Mouse (Mus musculus) spleen, adult 18-20 months (tissue): ENCODE results near the gene Prr23a1.
"Not testable (repeated sequence)": the region's sequence is repeated elsewhere in the genome, so short reads cannot be mapped to it uniquely, and the experiment has no call there.

ENCODE experiments used
- DNase-seq, 2 experiments: peaks; one replicate each; pipeline ENCODE4 v3.0.0; 2022; ENCODE audit warnings: mixed read lengths in 2 of 2

Prr23a1 gene

DNA sequence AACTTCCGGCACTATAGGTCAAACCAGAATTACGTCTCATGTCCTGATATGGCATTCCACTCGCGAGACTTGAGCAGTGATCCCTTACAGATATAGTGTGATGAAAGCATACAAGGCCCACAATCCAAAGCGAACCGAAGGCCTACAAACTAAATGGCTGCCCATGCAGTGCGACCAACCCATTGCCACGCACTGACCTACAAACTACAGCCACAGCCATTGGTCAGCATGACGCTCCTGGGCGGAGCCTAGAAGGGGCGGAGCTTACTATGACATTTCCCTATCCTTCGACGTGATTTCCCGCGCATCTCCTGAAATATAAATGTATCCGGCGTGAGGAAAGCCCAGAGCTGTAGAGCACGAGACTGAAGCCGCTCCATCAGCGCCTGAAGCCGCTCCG lies at the start of gene Prr23a1:
Gene Prr23a1 (plus strand): TSS at position 387 of the 400 bp plus-strand sequence.
- DNase-seq = no peak

GRCm38 (mm10) chr9:98799021-98799420 lies 43.3 kb upstream of the Prr23a1 start:
- no peak for DNase-seq

DNA sequence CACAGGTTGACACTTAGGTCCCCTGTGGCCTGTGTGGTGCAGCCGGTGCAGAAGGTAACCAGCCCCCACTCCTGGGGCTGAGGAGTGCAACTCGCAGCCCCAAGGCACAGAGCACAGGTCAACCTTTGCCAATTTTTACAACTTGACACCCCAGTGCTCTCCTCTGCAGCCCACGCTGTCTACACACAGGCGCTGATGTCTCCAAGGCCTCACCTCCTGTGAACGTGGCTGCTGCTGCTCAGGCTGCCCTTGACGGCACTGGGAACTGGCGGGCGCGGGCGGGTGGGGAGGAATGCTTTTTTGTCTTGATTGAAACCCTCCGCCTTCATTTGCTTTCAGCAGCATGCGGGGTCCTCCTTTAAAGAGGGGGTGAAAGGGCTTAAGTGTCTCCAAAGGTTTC lies 38.3 kb upstream of the Prr23a1 start:
- DNase-seq = no peak

DNA sequence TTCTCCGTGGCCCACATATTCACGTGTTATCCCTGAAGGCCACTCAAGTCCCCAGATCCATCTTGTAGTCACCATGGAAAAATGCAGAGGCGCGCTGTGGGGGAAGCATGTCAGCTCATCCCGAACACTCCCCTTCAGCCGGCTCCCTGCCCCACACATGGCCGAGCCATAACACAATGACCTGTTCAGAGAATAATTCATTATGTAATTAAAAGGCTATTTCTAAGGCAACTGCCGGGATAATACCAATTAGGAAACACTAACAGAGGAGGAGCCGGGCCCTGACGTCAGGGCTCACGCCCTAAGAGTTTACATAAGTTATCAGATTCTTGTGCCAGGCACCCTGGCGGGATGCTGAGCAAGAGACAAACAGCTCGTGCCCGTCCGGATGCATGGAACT lies 36.8 kb upstream of the Prr23a1 start:
- no peak for DNase-seq

- DNase-seq = no peak
Measured at GRCm38 (mm10) chr9:98805934-98806333, 36.4 kb upstream of the Prr23a1 start.

DNA sequence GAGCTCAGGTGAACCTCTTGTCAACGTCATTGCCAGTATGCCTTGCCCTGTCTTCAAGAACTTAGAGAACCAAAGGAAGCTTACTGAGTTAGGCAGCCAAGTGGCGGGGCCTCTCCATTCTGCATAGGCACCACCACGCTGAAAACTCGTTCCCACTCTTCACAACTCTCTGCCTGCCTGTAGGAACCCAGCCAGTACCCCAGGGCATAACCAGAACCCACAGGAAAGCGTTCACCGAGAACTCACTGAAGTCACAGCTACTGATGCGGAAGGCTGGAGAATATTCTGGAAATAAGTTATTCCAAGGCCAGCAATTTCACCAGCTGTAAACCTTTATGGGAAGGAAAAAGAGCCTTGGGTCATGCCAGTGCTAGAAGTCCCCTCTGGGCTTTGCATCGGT lies 34.7 kb upstream of the Prr23a1 start:
- DNase-seq = no peak

DNA sequence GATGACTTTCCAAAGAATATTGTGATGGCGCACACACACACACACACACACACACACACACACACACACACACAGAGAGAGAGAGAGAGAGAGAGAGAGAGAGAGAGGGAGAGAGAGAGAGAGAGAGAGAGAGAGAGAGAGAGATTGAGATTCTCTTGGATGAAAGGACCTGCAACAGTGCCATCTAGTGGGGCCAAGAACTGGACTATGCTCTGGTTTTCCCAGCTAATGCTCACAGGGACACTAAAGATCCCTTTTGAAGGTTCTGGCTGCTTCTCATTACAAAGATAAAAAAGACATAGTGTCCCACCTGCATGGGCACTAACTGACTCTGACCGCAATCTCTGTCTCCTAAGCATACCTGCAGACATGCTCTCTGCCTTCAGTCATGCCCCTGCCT lies 32.8 kb upstream of the Prr23a1 start:
- not testable (repeated sequence) for DNase-seq

DNA sequence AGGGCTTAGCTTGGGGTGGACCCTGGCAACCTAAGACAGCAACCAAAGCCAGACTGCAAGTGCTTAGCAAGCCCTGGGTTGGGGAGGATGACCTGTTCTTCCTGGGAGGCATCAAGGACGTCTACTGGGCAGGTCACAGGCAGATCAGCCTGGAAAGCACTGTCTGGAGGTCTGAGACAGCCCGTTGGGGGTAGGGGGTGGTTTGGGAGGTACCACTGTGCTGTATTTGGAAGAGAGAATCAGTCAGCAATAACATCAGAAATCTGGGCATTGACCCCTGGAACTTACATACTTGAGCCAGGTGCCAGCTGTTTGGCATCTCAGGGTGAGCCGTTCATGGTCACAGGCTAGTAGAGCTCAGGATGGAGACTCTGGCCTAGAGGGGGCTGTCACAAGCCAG lies 26.2 kb upstream of the Prr23a1 start:
- no peak for DNase-seq

- no peak for DNase-seq
Measured at GRCm38 (mm10) chr9:98817592-98817991, 24.7 kb upstream of the Prr23a1 start.

DNA sequence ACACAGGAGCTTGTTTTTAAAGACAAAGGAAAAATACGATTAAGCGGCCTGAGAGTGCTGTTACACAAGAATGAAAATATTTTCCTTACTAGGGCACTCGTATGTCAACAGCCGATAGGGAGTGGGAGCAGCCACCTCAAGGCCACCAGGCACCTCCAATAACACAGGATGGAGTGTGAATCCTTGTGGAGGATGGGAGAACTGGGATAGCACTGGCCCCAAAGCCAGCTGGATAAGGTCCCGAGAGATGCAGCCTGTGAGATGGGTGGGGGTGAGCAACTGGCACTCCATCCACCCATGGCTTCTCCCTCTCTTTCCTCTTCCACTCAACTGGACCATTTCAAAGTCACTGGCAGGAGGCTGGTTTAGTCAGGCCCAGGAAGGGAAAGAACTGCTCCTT lies 23.3 kb upstream of the Prr23a1 start:
- no peak for DNase-seq

DNA sequence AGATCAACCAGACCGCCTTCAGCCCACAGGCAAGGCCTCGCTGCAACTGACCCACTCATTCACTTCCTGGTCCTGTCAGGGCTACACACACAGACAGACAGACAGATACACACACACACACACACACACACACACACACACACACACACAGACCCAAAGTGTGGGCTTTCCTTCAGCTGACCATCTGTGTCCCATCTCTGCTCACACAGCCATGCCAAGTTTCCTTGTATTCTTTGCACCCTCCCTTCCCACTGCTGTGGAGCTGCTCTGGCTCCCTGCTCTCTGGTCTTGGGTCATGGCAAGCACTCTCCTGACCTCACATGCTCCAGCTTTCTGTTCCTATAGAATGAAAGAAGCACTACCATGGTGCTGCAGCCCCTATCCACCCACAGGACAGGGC lies 22.8 kb upstream of the Prr23a1 start:
- DNase-seq = no peak

DNA sequence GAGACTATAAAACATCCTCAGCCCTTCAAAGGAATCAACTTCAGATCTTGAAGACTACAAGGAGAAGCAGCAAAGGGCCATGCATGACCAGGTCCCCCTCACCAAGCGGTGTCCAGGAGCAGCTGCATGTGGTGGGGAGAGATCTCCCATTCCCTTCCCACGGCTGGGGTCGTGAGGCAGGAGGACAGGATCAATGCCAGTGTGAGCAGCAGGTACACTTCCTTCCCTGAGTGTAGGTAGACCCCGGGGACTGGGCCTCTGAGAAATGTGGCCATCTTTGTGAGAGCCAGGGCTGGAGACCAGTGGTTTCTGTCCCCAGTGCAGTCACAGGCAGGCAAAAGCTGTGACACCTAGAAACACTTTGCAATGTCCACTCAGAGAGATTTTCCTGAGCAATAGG lies 21.8 kb upstream of the Prr23a1 start:
- no peak for DNase-seq

DNA sequence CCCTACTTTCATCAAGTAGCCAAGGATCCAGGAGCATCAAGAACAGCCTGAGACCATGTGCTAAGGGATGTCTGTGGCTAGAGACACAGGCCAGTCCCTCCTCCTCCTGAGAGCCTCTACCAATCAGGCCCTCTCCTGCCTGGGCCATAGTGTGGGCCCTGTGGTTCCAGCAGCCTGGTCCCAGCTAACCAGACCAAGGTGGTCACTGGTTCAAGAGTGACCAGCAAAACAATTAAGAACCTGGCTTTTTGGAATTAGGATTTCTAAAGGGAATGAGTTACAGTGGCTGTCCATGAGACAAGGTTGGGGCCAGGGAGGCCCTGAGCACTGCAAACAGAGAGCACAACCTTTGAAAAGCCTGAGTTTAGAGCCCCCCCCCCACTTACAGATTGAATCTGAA lies 21.2 kb upstream of the Prr23a1 start:
- no peak for DNase-seq

DNA sequence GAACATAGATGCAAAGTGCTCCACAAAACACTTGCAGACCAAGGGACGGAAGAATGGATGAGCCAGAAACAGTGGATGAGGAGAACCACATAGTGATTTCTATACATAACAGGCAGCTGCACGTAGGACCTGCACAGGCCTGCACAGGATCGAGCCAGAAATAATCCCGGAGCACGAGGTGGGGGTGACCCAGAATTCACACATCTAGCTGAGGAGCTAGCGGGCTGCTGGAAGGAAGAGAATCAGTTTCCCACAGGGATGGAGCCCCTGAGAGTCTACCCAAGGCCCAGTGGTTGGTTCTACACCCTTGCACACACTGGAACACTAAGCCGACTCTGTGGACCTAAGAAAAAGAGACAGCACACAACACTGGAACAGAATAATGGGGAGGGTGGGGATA lies 18.5 kb upstream of the Prr23a1 start:
- no peak for DNase-seq

DNA sequence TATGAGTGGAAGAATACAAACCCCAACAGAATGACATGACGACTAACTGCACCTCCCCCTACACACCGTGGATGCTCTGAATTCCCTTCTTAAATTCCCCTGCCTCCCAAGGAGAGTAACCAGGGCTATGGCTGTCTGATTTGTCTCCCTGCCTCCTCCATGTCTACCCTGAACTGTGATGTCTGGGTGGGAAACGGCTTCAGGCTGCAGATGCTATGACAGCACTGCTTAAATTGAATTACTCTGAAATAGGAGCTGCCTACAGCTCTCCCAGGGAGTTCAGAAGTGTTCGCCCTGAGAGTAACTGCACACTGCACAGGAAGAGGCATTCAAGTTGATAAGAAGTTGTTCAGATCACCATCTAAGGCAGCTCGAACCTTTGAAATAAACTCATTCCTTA lies 12.8 kb upstream of the Prr23a1 start:
- no peak for DNase-seq

DNA sequence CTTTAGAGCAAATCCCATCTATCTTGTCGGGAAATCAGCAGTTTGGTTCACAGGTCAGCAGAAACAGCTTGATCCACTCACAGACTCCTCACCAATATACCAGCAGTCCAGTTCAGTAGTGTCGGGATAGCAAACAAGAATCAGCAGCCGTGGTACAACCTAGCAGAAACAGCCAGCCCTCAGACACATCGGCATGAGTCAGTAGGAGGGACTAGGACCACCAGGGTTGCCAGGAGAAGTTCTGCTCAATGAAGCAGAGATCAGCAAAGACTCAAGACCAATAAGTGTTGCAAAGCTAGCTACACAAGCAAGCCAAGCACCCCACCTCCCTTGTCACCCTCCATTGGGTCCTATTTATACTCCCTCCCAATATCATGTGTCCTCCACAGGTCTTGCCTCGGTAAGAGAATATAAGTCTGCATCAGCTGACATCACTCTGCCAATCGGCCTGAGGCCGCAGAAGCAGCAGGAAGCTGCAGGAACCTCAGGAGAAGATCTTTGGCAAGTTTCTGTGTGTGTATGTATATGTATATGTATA lies 4.7 kb upstream of the Prr23a1 start:
- DNase-seq = no peak

DNA sequence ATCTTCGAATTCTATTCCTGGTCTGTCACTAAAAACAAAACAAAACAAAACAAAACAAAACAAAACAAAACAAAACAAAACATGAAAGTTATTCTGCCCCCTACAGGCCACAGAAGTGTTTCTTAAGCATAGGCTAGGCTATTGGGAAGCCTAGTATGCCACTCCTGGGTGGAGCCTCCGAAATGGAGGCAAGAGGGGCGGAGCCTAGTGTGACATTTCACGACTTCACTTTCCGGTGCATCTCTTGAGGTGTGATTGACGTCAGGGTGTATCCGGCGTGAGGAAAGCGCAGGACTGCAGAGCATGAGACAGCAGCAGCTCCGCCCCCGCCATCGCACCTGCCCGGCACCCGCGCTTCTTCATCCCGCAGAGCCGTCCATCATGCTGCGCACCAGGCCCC lies 13.9 kb downstream of the Prr23a1 start, which contains the start of gene Prr23a2:
Gene Prr23a2 (plus strand): TSS at position 285 of the 400 bp plus-strand sequence.
- no peak for DNase-seq

GRCm38 (mm10) chr9:98863463-98863862 lies 21.2 kb downstream of the Prr23a1 start:
- DNase-seq = no peak

GRCm38 (mm10) chr9:98864571-98864970 lies 22.3 kb downstream of the Prr23a1 start, which contains the start of gene Prr23a3:
Gene Prr23a3 (plus strand): TSS chr9:98864767.
- DNase-seq = no peak
